In the genomic region with DNA sequence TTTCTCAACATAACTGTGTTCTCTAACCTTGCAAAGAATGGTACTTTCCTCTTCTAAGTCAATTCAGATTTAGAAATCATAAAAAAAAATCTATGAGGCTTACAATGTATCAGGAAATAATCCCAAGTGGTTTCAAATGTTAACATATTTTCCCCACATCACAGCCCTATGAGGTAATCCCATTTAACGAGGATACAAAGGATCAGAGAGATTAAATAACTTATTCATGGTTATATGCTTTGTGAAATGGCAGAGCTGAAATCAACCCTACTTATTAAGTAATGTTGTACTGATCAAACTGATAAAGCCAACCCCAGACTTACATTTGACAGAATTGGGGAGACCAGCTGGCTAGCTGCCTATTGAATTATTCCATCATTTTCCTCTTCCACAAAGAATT, we compare ENCODE assay signal across 18 mouse cellular contexts.
DNase-seq lines count a peak whose midpoint lies in the region; ATAC-seq lines count a peak whose summit lies in the region.
"Had no signal": no experiment of that assay in that cellular context is flagged by ENCODE, and none has a peak within 500 bp of the region (broad histone marks: within the 10 kb centered on the region; RNA-seq: fewer than 3 reads in every experiment).

No protein-coding gene starts in this region.

- ATAC-seq in cerebellum, adult (ENCODE audit: insufficient number of reproducible peaks, low FRiP score, low TSS enrichment) = no peak
- ATAC-seq: activated CD4-positive, CD25-positive, alpha-beta regulatory T cell, adult 4 months; CD4-positive, CD25-positive, alpha-beta regulatory T cell, adult 4 months; Patski had no signal

- peak; percentile 58 for DNase-seq in fat pad, adult 2 months (ENCODE audit: extremely low read depth, low read depth, low spot score)
- DNase-seq in gonadal fat pad, adult 2 months (ENCODE audit: low read depth) = peak; percentile 58
- DNase-seq in adrenal gland, postnatal 10 days = no peak
- DNase-seq: adrenal gland, adult 2 months; adrenal gland, adult 8-10 months; adrenal gland, postnatal 14 days; adrenal gland, postnatal 25 days; adrenal gland, postnatal 36 days; B cell, adult 2 months; cerebellum, adult 11 months; cerebellum, adult 11-12 months; cerebellum, adult 18-20 months; cerebellum, adult 2 months; cerebellum, adult 8-10 months had no signal
